Mouse (Mus musculus): Measurements from ENCODE around the gene Zdhhc9. TPM values are rescaled to one million over a fixed set of nuclear protein-coding genes. Genes with fewer than 3 reads are reported as not detected.
A peak's percentile ranks its signal among the peaks of the same experiment; 100 is the strongest.
"Not testable (repeated sequence)": the region's sequence is repeated elsewhere in the genome, so short reads cannot be mapped to it uniquely, and the experiment has no call there.

Gene Zdhhc9
- polyA plus RNA-seq, 2 experiments: 5.7 to 44.0 TPM

- no peaks in the 10 kb centered on the region for H3K36me3 ChIP-seq (ENCODE audit: control insufficient read depth, insufficient read depth, low read length)
- no peak overlapping the region for H3K4me3 ChIP-seq (replicated peaks; ENCODE audit: low read length)
- H3K9ac ChIP-seq (ENCODE audit: low read depth, low read length, severe bottlenecking): no peak overlapping the region
- no peak for ATAC-seq (ENCODE audit: low FRiP score, low read depth)
- WGBS: 80% methylated on average over 7 of the region's 7 CpGs
- no peaks in the 10 kb centered on the region for H3K27me3 ChIP-seq (ENCODE audit: control insufficient read depth, insufficient read depth, low read length)
- no peak for DNase-seq (ENCODE audit: low spot score)
- no peak for TF ChIP-seq POLR2A (IDR thresholded peaks at IDR 0.05; ENCODE audit: borderline replicate concordance, extremely low read depth, insufficient read depth, insufficient read length)
- no peaks in the 10 kb centered on the region for H3K4me1 ChIP-seq (ENCODE audit: control insufficient read depth, insufficient read depth, low read length)
- no peaks in the 10 kb centered on the region for H3K9me3 ChIP-seq (ENCODE audit: control insufficient read depth, low read length)
- no peak overlapping the region for H3K27ac ChIP-seq (replicated peaks; ENCODE audit: low read depth, low read length)
- no peak overlapping the region for H3K4me2 ChIP-seq (replicated peaks; ENCODE audit: low read depth, low read length, severe bottlenecking)
Measured at GRCm38 (mm10) chrX:48226225-48226624, 17.5 kb upstream of the Zdhhc9 start.

DNA sequence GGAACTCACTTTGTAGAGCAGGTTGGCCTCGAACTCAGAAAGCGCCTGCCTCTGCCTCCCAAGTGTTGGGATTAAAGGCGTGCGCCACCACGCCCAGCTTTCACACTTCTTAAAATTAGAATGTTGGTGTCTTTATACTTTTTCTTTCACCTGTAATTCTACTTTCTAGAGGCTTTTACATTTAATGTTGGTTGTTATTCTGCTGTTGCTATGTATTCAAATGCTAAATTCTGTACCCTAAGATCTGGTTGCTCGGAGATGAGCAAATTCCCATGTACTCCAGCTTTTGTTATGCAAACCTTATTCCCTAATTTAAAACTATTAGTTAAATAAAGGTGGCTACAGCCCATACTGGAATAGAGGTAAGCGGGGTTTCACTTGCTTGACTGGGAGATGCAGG, 14.0 kb upstream of the Zdhhc9 start:
- DNase-seq (ENCODE audit: low spot score) (no peak), ATAC-seq (ENCODE audit: low FRiP score, low read depth) (no peak)
- H3K9me3 ChIP-seq (ENCODE audit: control insufficient read depth, low read length): no peaks in the 10 kb centered on the region
- no peaks in the 10 kb centered on the region for H3K27me3 ChIP-seq (ENCODE audit: control insufficient read depth, insufficient read depth, low read length)
- WGBS: 82% methylated on average over 7 of the region's 7 CpGs
- no peak overlapping the region for H3K27ac ChIP-seq (replicated peaks; ENCODE audit: low read depth, low read length)
- H3K36me3 ChIP-seq (ENCODE audit: control insufficient read depth, insufficient read depth, low read length): no peaks in the 10 kb centered on the region
- no peak overlapping the region for H3K4me3 ChIP-seq (replicated peaks; ENCODE audit: low read length)
- H3K4me1 ChIP-seq (ENCODE audit: control insufficient read depth, insufficient read depth, low read length): no peaks in the 10 kb centered on the region
- no peak for TF ChIP-seq POLR2A (IDR thresholded peaks at IDR 0.05; ENCODE audit: borderline replicate concordance, extremely low read depth, insufficient read depth, insufficient read length)
- no peak overlapping the region for H3K4me2 ChIP-seq (replicated peaks; ENCODE audit: low read depth, low read length, severe bottlenecking)
- no peak overlapping the region for H3K9ac ChIP-seq (ENCODE audit: low read depth, low read length, severe bottlenecking)

GRCm38 (mm10) chrX:48219468-48219867, 10.8 kb upstream of the Zdhhc9 start:
- ATAC-seq (ENCODE audit: low FRiP score, low read depth) (no peak), DNase-seq (ENCODE audit: low spot score) (no peak)
- H3K4me1 ChIP-seq (ENCODE audit: control insufficient read depth, insufficient read depth, low read length): no peaks in the 10 kb centered on the region
- H3K36me3 ChIP-seq (ENCODE audit: control insufficient read depth, insufficient read depth, low read length): no peaks in the 10 kb centered on the region
- no peak overlapping the region for H3K4me2 ChIP-seq (replicated peaks; ENCODE audit: low read depth, low read length, severe bottlenecking)
- no peak overlapping the region for H3K4me3 ChIP-seq (replicated peaks; ENCODE audit: low read length)
- H3K27me3 ChIP-seq (ENCODE audit: control insufficient read depth, insufficient read depth, low read length): no peaks in the 10 kb centered on the region
- no peaks in the 10 kb centered on the region for H3K9me3 ChIP-seq (ENCODE audit: control insufficient read depth, low read length)
- H3K9ac ChIP-seq (ENCODE audit: low read depth, low read length, severe bottlenecking): no peak overlapping the region
- H3K27ac ChIP-seq (replicated peaks; ENCODE audit: low read depth, low read length): no peak overlapping the region
- no peak for TF ChIP-seq POLR2A (IDR thresholded peaks at IDR 0.05; ENCODE audit: borderline replicate concordance, extremely low read depth, insufficient read depth, insufficient read length)
- WGBS: 81% methylated on average over 5 of the region's 5 CpGs

DNA sequence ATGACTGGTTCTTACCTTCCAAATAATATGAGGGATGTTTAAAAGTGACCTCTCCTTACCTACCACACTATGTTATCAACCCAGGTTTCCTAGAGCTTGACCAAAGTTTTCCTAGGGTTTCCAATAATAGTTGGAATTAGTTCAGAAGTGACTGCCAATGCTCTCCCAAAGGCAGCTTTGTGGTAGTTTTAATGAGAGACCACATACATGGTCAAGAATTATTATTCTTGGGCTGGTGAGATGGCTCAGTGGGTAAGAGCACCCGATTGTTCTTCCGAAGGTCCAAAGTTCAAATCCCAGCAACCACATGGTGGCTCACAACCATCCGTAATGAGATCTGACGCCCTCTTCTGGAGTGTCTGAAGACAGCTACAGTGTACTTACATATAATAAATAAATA, 1.1 kb upstream of the Zdhhc9 start:
- H3K9ac ChIP-seq (ENCODE audit: low read depth, low read length, severe bottlenecking); H3K27ac ChIP-seq (replicated peaks; ENCODE audit: low read depth, low read length); DNase-seq (ENCODE audit: low spot score); H3K4me1 ChIP-seq (ENCODE audit: control insufficient read depth, insufficient read depth, low read length); H3K4me2 ChIP-seq (replicated peaks; ENCODE audit: low read depth, low read length, severe bottlenecking); ATAC-seq (ENCODE audit: low FRiP score, low read depth); H3K9me3 ChIP-seq (ENCODE audit: control insufficient read depth, low read length); H3K36me3 ChIP-seq (ENCODE audit: control insufficient read depth, insufficient read depth, low read length); H3K4me3 ChIP-seq (replicated peaks; ENCODE audit: low read length); H3K27me3 ChIP-seq (ENCODE audit: control insufficient read depth, insufficient read depth, low read length): not testable (repeated sequence)
- 94% methylated on average over 2 of the region's 4 CpGs for whole genome bisulfite sequencing

DNA sequence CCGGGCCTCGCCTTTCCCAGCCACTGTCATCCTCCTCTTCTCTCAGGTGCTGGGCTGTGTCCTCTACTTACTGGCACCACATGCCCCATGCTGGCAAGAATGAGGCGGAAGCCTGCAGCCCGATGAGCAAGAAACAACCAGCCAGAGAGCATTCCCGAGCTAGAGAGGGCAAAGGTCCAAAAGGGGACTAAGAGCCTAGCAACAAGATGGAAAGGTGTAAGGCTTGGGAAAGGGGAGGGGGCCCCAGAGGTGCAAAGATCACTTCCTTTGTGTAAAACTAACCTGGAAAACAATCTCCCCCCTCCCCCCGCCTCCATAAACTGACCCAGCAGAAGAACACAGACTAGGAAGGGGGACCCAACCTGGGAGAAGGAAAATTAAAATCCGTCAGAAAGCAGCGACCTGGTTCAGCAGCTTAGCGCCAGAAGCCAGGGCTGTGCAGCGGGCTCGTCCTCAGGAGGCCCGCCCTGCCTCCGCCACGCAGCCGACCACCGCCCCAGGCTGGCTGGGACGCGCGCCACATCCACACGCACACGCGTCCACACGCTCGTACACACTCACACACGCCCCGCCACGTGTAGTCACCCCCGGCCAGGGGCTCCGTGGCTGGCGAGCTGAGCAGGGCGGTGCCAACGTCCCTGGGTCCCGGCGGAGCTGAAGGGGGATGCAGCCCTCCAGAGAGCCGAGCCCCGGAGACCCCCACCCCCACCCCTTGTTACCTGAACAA, 754 bp downstream of the Zdhhc9 start:
- WGBS: 15% methylated on average over 22 of the region's 36 CpGs
- peak overlapping the region; percentile 71 for H3K27ac ChIP-seq (replicated peaks; ENCODE audit: low read depth, low read length)
- DNase-seq (ENCODE audit: low spot score): peak; percentile 5

More for the DNA sequence above, 754 bp downstream of the Zdhhc9 start:
- peak; percentile 83 for ATAC-seq (ENCODE audit: low FRiP score, low read depth)
- H3K9me3 ChIP-seq (ENCODE audit: control insufficient read depth, low read length): no peaks in the 10 kb centered on the region
- H3K4me2 ChIP-seq (replicated peaks; ENCODE audit: low read depth, low read length, severe bottlenecking): peak overlapping the region; percentile 54
- peak overlapping the region; percentile 66 for H3K9ac ChIP-seq (ENCODE audit: low read depth, low read length, severe bottlenecking)
- H3K4me1 ChIP-seq (ENCODE audit: control insufficient read depth, insufficient read depth, low read length): no peaks in the 10 kb centered on the region
- TF ChIP-seq POLR2A (IDR thresholded peaks at IDR 0.05; ENCODE audit: borderline replicate concordance, extremely low read depth, insufficient read depth, insufficient read length): no peak
- H3K27me3 ChIP-seq (ENCODE audit: control insufficient read depth, insufficient read depth, low read length): no peaks in the 10 kb centered on the region
- no peaks in the 10 kb centered on the region for H3K36me3 ChIP-seq (ENCODE audit: control insufficient read depth, insufficient read depth, low read length)
- H3K4me3 ChIP-seq (replicated peaks; ENCODE audit: low read length): peak overlapping the region; percentile 62
